Mouse (Mus musculus): ENCODE data around the gene Med26. TPM values are rescaled to one million over a fixed set of nuclear protein-coding genes. Genes with fewer than 3 reads are reported as not detected.

Gene Med26
- polyA plus RNA-seq, 1 experiment, result 7.7 TPM

- Histone ChIP-seq H3K4me3 (ENCODE audit: insufficient read depth, low read length) (peak overlapping the region; percentile 70), H3K27ac (ENCODE audit: insufficient read depth, low read length) (no peak overlapping the region), H3K4me1 (ENCODE audit: control insufficient read depth, insufficient read depth, low read length) (peaks cover 4% of the 10 kb centered on the region; the same call in 1 of the 2 replicates)
- TF ChIP-seq POLR2A (IDR thresholded peaks at IDR 0.05; ENCODE audit: extremely low read depth, insufficient read depth, low read length) (no peak), CTCF (IDR thresholded peaks at IDR 0.05; ENCODE audit: extremely low read depth, insufficient read depth, low read length) (no peak)
These were observed 1.3 kb upstream of the Med26 start for GRCm38 (mm10) chr8:72549314-72549892.

- peak overlapping the region; percentile 70 for H3K4me3 ChIP-seq (ENCODE audit: insufficient read depth, low read length)
- H3K4me1 ChIP-seq (ENCODE audit: control insufficient read depth, insufficient read depth, low read length), result peaks cover 4% of the 10 kb centered on the region; the same call in 1 of the 2 replicates
- TF ChIP-seq POLR2A (IDR thresholded peaks at IDR 0.05; ENCODE audit: extremely low read depth, insufficient read depth, low read length) (no peak), CTCF (IDR thresholded peaks at IDR 0.05; ENCODE audit: extremely low read depth, insufficient read depth, low read length) (no peak)
- peak overlapping the region; percentile 22; the same call in 1 of the 2 replicates for H3K27ac ChIP-seq (ENCODE audit: insufficient read depth, low read length)
These were observed 709 bp upstream of the Med26 start for GRCm38 (mm10) chr8:72548644-72549313.

- Histone ChIP-seq H3K27ac (ENCODE audit: insufficient read depth, low read length) (no peak overlapping the region), H3K4me1 (ENCODE audit: control insufficient read depth, insufficient read depth, low read length) (peaks cover 4% of the 10 kb centered on the region; the same call in 1 of the 2 replicates), H3K4me3 (ENCODE audit: insufficient read depth, low read length) (peak overlapping the region; percentile 70)
- TF ChIP-seq CTCF (IDR thresholded peaks at IDR 0.05; ENCODE audit: extremely low read depth, insufficient read depth, low read length), result no peak
- no peak for TF ChIP-seq POLR2A (IDR thresholded peaks at IDR 0.05; ENCODE audit: extremely low read depth, insufficient read depth, low read length)
These were observed 808 bp downstream of the Med26 start for GRCm38 (mm10) chr8:72547122-72547801.

- TF ChIP-seq CTCF (IDR thresholded peaks at IDR 0.05; ENCODE audit: extremely low read depth, insufficient read depth, low read length), result no peak
- H3K4me3 ChIP-seq (ENCODE audit: insufficient read depth, low read length), result no peak overlapping the region
- H3K4me1 ChIP-seq (ENCODE audit: control insufficient read depth, insufficient read depth, low read length), result peaks cover 2% of the 10 kb centered on the region; the same call in 1 of the 2 replicates
- H3K27ac ChIP-seq (ENCODE audit: insufficient read depth, low read length), result no peak overlapping the region
These were observed 8.8 kb downstream of the Med26 start for GRCm38 (mm10) chr8:72539234-72539633.

- H3K4me1 ChIP-seq (ENCODE audit: control insufficient read depth, insufficient read depth, low read length), result peaks cover 6% of the 10 kb centered on the region; the same call in 1 of the 2 replicates
- TF ChIP-seq POLR2A (IDR thresholded peaks at IDR 0.05; ENCODE audit: extremely low read depth, insufficient read depth, low read length) (no peak), CTCF (IDR thresholded peaks at IDR 0.05; ENCODE audit: extremely low read depth, insufficient read depth, low read length) (no peak)
These were observed 13.2 kb downstream of the Med26 start for GRCm38 (mm10) chr8:72534888-72535287.

GRCm38 (mm10) chr8:72532103-72532502, 16.0 kb downstream of the Med26 start:
- H3K27ac ChIP-seq (ENCODE audit: insufficient read depth, low read length), result peak overlapping the region; percentile 42; the same call in 1 of the 2 replicates

More at GRCm38 (mm10) chr8:72534888-72535287, 13.2 kb downstream of the Med26 start:
- no peak overlapping the region for H3K27ac ChIP-seq (ENCODE audit: insufficient read depth, low read length)
- no peak overlapping the region for H3K4me3 ChIP-seq (ENCODE audit: insufficient read depth, low read length)

GRCm38 (mm10) chr8:72521888-72522287, 26.2 kb downstream of the Med26 start:
- H3K27ac ChIP-seq (ENCODE audit: insufficient read depth, low read length), result no peak overlapping the region
- H3K4me3 ChIP-seq (ENCODE audit: insufficient read depth, low read length), result no peak overlapping the region
- TF ChIP-seq CTCF (IDR thresholded peaks at IDR 0.05; ENCODE audit: extremely low read depth, insufficient read depth, low read length), result no peak
- TF ChIP-seq POLR2A (IDR thresholded peaks at IDR 0.05; ENCODE audit: extremely low read depth, insufficient read depth, low read length), result no peak
- no peaks in the 10 kb centered on the region for H3K4me1 ChIP-seq (ENCODE audit: control insufficient read depth, insufficient read depth, low read length)

More at GRCm38 (mm10) chr8:72532103-72532502, 16.0 kb downstream of the Med26 start:
- H3K4me1 ChIP-seq (ENCODE audit: control insufficient read depth, insufficient read depth, low read length), result peaks cover 4% of the 10 kb centered on the region; the same call in 1 of the 2 replicates
- H3K4me3 ChIP-seq (ENCODE audit: insufficient read depth, low read length), result no peak overlapping the region
- TF ChIP-seq CTCF (IDR thresholded peaks at IDR 0.05; ENCODE audit: extremely low read depth, insufficient read depth, low read length) (no peak), POLR2A (IDR thresholded peaks at IDR 0.05; ENCODE audit: extremely low read depth, insufficient read depth, low read length) (no peak)

GRCm38 (mm10) chr8:72517421-72517988, 30.6 kb downstream of the Med26 start:
- Histone ChIP-seq H3K4me1 (ENCODE audit: control insufficient read depth, insufficient read depth, low read length) (no peaks in the 10 kb centered on the region), H3K27ac (ENCODE audit: insufficient read depth, low read length) (no peak overlapping the region), H3K4me3 (ENCODE audit: insufficient read depth, low read length) (no peak overlapping the region)
- no peak for TF ChIP-seq POLR2A (IDR thresholded peaks at IDR 0.05; ENCODE audit: extremely low read depth, insufficient read depth, low read length)
- no peak for TF ChIP-seq CTCF (IDR thresholded peaks at IDR 0.05; ENCODE audit: extremely low read depth, insufficient read depth, low read length)

- no peak for TF ChIP-seq CTCF (IDR thresholded peaks at IDR 0.05; ENCODE audit: extremely low read depth, insufficient read depth, low read length)
These were observed 34.9 kb downstream of the Med26 start for GRCm38 (mm10) chr8:72513158-72513557.

More at GRCm38 (mm10) chr8:72513158-72513557, 34.9 kb downstream of the Med26 start:
- Histone ChIP-seq H3K4me1 (ENCODE audit: control insufficient read depth, insufficient read depth, low read length) (0 out of 2 replicates have a peak, but pooled peaks cover 1% of the 10 kb centered on the region), H3K4me3 (ENCODE audit: insufficient read depth, low read length) (no peak overlapping the region), H3K27ac (ENCODE audit: insufficient read depth, low read length) (no peak overlapping the region)

Data from cortical plate, adult 2 months (tissue).